Mouse (Mus musculus) natural killer cell, adult 2 months (primary cell): Measurements from ENCODE around the gene Rbfox3.

Source experiments
- DNase-seq, 2 experiments: peaks; one replicate each; pipeline ENCODE4 v3.0.0; 2022; ENCODE audit warnings: low spot score in 2 of 2

Gene Rbfox3

DNA sequence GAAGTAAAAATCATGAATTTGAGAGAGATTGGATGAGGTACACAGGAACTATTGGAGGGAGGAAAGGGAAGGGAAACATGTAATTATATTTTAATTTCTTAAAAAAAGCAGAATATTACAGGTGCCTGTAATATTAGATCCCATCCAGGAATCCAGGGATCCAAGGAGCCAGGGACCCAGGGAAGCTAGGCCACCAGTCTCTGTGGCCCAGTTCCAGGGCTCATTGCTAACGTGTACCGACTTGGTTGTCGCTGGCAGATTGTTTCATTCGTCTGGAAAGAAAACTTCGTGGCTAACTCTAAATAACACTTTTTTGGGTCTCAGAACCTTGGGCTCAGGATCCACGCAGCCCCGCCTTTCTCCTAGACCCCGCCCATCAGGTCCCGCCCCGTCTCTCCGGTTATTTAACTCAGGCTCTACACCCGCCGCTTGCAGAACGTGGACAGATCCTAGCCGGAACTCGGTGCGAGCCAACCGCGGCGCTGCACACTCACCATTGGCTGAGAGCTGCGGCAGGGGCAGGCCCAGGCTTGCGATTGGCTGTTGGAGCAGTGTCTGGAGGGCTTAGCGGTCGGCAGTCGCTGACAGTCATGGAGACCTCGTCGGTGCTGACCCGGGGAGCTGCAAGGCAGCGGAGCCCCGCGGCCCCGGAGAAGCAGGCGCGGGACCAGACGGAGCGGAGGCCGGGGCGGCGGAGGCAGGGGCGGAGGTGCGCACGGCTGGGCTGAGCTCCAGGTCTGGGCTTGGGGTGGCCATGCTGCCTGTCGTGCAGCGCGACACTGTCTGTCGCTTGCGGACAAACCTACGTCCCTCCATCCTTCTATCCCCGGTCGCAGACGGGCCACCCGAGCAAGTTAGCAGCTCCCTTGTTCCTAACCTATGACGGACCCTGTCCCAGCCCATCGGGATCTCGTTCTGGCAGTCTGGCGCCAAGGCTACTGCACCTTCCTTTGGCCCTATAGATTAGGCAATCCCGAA, 434.7 kb downstream of the Rbfox3 start, which contains the start of gene Engase:
Gene Engase (plus strand): TSS at position 434 of the 978 bp plus-strand sequence.
- peak; percentile 91 for DNase-seq

DNA sequence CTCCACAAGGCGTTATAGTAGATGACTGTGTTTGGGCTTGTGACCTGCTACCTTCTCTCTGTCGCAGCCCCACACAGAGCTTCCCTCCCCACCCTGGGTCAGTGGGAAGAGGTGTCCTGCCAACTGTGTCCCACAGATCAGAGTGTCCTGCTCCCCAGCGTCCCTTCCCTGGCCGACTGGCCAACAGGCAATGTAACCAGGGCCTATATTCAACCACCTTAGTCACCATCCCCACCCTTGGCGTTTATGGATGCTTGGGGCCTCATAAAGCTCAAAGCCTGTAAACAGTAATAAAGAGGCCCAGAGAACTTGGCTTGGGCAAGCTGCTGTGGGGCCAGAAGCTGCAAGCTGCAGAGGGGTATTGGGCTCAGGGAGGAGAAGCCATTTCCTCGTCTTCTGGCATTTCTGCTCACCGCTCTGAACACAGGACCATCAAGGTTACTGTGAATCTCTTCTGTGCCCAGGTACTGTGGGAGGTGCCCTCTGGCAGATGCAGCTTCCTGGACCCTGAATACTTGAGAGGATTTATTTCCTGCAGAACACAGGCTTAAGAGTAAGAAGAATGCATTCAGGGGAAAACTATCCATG, 435.8 kb downstream of the Rbfox3 start:
- DNase-seq: no peak

DNA sequence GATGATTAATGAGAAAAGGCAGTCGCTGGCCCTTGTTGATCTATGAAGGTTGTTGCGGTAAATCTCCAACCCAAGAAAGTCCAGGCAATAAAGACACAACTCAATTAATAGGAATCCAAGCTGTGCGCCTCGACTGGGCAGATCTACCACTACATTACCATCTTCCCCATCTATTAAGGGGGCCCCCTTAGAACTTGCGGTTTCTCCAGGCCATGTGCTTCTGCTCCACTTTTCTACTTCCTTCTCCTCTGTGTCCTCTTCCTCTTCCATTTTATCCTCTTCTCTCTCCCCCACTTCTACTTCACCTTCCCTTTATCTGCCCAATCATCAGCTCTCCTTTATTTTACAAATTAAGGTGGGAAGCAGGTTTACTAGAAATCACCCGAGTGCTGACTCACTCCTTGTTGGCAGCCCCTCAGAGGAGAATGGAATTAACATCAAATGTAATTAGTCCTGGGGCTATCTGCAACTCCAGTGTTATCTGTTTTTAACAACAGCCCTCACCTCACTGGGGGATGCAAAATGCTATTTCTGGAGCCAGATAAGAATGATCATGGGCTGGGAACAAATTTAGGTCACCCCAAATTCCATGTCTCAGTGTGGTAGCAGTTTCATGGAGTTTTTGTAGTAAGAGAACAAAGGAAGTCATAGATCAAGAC, 437.4 kb downstream of the Rbfox3 start:
- DNase-seq: no peak

DNA sequence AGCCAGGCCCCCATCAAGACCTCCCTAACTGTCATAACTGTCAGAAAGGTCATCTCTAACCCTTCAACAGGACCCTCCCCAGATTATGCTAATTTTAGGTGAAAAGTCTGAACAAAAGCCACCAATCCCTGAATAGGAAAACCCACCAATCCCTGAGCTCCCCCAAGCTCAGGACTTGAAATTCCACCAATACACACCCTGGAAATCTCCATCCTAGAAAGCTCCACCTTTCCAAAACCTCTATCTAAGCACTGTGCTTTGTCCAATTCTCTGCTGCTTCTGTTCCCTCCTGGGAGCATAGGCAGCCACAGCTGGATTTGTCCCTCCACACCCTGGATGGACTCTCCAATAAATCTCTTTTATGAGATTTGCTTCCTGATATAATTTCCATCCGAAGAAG, 438.2 kb downstream of the Rbfox3 start:
- no peak for DNase-seq

DNA sequence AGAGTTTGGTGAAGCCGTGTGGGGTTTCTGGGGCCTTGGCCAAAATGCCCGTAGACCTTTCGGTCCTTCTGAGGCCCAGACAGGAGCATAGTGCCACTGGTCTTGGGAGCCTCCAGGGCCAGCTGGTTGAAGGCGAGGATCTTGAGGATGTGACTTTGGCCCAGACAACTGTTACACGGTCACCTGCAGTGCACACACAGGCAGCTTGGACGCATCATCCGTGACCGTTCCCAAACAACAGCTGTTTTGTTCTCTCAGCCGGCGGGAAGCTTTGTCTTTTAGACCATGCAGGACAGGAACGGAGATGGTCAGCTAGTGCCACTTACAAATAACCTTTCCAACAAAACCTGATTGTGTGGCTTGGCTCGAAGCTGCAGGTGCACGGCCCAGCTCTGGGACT, 439.7 kb downstream of the Rbfox3 start:
- DNase-seq: no peak

DNA sequence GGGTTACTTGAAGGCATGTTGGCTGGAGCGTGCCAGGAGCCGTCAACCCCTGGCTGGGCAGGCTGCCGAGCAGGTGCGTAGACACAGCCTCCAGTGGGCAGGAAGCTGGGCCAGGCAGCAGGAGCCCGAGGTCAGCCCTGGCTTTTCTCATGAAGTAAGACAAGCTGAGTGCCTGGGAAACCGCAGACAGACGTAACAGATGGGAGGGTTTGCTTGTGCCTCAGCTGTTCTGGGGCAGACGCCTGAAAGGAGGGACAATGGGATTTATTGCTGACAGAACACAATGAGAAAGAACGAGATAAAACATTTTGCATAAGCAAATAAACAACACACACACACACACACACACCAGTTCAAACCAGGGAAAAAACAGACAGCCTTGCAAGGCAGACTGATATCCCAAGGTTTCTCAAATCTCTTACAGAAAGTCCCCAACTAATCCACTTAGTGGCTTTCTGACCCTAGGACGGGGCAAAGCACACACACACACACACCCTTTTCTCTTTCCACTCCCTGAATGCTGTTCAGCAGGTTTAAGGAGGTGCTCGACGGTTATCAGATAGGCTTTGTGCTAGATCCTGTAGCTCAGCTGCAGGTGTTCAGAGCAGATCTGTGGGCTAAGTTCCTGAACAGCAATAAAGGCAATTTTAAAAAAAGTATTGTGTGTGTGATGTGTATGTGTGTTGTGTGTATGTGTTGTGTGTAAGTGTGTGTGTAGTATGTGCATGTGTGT, 441.0 kb downstream of the Rbfox3 start:
- peak; percentile 15 to 21 for DNase-seq

DNA sequence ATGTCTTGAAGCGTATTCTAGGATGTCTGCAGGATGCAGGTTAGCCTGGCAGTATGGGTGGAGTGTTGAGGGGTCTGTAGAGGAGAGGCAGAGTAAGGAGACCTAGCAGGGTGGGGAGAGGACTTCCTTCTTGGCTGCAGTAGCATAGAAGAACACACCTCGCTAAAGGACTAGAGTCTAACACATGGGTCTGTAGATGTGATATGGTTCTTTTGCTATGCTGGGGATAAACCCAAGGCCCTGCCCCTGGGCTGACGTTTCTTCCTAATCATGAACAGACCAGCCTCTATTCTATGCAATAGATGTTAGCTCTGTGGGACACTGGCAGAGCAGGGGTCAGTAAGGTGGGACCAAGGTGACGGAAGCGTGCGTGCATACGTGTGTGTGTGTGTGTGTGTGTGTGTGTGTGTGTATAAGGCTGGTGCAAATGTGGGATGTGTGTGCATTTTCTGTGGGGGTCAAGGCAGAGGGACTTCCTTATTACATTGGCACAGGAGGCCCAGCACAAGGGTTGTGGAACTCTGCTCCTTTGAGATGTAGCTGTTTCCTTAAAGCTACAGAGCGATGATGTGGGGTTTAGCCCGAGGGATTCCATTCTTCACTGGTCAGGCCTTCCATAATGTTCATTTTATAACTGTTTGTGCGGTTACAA, 441.8 kb downstream of the Rbfox3 start:
- DNase-seq: no peak

DNA sequence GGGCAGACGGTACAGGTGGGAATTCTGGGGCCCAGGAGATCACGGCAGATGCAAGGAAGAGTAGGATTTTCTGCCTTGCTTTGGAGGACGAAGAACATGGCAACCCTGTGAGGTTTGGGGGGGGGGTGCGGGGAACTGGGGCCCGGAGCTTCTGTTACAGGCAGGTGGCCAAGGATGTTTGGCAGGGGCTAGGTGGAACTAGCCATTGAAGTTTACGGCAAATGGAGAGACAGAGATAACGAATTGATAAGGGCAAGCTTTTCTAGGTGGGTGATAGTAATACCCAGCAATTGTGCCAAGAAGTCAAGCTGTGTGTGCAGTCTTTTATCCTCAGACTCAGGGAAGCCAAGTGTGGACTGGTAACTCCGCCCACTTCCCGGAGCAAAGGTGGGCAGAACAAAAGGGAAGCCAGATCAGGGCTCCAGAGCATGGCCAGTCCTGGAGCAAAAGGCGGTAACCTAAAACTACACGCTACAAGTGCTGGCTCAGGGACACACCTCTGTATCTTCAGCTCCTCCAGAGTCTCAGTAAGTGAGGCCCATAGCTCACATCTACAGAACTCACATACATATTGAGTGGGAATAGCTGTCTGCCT, 443.9 kb downstream of the Rbfox3 start:
- no peak for DNase-seq

DNA sequence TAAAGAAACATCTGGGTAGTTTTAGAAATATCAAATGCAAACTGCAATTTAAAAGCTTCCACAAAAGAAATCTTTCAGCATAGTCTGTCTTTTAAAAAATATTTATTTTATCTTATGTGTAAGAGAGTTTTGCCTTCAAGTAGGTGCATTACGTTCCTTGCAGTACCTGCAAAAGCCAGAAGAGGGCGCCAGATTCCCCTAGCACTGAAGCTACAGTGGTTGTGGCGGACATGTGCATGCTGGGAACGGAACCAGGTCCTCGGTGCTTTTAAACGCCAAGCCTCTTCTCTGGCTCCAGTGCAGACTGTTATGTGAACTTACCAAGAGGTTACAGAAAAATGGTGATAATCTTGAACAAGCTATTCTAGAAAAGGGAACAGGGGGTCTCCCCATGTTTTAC, 451.1 kb downstream of the Rbfox3 start:
- peak in 1 of 2 experiments; percentile 48 for DNase-seq

DNA sequence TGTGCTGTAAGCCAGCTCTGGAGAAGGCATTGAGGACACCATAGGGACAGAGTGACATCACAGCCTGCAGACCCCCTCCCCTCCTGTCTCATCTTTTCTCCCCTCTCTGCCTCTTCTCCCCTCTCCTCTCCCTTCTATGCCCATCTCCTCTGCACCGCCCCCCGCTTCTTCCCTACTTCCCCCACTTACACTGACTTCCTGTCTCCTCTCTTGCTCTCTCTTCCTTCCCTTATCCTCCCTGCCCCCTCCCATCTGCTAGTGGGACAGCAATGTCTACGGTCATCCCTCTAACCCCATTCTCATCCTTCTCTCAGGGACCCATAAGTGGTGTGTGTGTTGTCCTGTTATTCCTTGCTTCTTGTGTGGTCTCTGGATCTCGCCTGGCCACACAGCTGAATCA, 451.9 kb downstream of the Rbfox3 start:
- DNase-seq: no peak

DNA sequence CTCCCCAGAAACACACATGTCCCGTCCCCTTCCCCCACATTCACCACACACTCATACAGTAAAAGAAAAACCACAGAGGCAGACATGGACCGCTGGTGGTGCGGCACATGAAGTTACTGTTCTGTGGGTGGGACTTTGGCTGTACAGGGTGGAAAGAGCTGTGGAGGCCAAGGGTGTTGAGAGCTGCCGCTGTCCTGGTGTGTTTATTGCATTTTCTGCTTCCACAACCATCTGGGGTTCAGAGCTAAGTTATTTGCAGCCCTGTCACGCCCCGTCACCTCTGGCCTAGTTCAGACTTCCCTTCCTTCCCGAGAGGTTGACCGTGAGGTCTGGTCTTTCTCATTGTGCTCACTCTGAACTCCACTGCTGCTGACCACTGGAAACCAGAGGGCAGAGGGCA, 452.3 kb downstream of the Rbfox3 start:
- peak; percentile 22 to 27 for DNase-seq

DNA sequence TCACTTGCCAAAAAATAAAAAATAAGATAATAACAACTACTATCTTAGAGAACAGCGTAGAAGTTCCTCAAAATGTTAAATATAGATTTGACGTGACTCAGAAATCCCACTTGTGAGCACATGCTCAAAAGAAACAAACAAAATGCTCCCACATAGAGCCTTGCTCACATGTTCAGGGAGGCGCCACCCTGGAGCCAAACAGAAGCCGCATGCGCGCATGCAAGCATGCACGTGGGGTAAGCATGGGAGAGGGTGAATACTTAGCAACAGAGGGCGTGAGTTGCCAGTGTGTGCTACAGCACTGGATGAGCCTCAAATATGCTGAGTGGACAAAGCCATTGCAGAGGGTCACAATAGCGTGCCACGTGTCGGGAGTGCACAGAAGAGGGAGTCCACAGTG, 454.5 kb downstream of the Rbfox3 start:
- DNase-seq: no peak

DNA sequence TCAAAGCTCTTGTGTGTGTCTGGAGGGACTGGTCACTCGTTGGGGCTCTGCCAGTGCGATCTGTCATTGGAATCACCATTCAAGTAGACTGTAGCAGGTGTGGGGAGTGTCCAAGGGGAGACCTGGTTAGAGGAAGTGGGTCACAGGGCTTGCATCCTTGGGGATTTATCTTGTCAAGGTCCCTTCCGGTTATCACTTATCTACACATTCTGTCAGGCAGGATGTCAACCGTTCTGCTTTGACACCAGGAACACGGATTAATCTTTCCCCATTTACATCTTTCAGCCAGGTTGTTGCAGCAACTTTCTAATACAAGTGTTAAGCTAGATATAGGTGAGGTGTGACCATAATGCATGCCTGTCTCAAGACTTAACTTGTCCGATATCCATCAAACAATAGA, 455.6 kb downstream of the Rbfox3 start:
- DNase-seq: no peak

DNA sequence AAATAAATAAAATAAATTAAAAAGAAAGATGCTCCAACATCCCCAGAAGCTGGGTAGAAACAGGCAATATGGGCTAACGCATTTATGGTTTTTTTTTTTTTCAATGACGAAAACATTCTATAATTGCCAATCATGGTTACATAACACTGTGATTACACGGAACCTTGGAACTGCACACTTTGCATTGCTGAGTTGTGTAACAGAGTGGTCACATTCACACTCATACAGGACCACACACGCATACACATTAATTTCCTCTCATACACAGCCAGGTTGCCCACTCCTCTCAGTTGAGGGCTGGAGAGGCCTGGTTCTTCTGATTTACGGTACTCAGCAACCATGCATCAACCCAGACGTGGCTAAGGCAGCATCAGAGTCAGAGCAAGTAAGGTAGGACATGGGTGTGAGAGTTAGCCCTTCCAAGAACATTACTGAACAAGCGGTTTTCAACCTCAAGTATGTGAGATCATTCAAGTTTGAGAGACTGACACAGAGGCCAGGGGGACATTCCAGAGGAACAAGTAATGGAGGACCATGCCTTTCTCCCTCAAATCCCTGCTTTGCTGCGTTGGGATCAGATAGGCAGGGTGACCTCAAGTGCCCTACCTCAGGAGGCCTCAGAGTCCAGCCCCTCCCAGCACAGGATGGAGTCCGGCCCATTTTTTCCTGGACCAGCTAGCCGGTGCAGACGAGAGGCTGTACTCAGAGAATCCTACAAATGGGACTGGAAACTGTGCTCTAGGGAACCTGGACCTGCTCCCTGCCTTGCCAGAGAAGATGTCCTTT, 457.3 kb downstream of the Rbfox3 start:
- DNase-seq: no peak

DNA sequence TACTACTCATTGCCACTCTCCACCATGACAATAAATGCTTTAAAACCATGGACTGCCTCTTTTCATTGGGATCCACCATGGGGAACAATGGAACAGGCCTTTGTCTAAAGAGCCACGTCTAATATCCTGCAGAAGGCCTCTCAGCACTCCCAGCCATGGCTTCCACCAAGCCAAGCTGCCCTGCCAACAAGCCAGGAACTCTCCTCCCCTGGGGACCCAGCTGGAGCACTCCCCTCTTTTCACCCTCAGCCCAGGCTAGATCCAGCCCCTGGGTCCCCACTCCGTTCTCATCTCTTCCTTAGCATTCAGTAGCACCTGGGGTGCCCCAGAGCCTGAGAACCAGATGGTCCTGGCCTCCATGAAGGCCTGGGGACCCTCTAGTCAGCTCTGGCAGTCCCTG, 458.4 kb downstream of the Rbfox3 start:
- no peak for DNase-seq

DNA sequence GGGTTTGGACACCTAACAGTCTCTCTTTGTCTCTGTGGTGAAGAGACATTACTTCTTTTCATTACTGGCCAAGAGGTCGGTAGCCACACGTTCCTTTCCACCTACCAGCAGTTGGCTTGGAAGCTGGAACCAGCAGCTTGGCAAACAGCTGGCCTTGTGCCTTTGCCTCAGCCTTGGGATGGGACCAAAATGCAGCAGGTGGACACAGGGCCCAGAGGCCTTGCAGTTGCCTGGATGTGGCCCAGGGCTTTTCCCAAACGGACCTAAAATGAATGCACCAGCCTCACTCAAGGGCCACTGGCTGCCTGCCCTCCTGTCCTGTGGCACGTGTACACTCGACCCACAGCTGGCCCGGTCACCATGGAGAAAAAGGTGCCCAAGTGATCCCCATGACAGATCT, 460.2 kb downstream of the Rbfox3 start:
- DNase-seq: no peak

DNA sequence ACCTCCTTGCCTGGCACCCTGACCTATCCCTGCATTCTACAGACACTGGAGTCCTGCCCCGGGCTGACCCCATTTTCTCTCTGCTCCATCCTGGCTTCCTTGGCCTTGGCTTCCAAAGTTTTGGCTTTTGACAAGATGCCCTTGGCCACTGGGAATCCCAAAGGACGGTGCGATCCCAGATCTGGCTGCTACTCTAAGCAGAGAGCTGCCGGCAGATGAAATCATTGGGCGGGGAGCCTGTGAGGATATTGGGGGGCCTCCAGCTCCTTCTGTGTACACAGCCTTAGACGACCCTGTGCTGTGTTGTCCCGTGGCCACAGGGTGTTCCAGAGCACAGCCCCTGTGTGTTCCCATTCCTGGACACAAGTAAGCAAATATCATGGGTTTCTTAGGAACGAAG, 463.0 kb downstream of the Rbfox3 start:
- DNase-seq: no peak

DNA sequence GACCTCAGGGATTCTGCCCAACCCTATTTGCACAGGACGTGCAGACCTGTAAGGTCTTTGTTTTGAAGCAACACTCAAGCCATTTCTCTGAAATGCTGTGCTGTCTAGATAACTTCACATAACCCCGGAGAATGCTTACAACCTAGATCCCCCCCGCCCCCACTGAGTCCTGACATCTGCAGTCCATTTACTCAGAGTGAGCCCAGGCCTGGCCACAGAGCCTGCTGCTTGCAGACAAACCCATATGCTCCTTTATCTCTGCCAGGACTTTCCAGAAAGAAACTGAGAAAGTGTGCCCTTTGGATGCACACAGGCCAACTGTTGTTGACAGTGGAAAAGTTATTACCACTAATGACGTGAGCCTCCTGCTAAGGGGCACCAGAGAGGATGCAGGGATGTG, 464.1 kb downstream of the Rbfox3 start:
- no peak for DNase-seq

DNA sequence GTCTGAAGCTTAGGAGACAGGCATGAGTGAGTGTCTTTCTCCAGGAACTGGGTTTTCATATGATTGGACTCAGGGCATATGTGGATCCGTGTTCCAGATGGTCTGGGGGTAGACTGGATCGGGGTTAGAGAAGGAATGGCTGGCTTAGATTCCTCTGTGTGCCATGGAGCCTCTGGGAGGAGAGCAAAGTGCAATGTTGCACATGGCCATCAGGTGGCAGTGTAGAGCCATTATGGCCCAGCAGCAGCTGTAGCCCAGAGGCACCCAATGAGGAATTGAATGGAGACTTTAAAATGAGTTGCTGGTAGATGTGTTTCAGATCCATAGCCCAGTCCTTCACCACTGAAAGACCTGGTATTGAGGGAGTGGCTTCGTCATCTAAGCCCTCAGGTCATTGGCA, 465.6 kb downstream of the Rbfox3 start:
- peak; percentile 58 to 61 for DNase-seq
